Mouse (Mus musculus) stomach, postnatal 0 days (tissue): ENCODE results near the gene Dnajc4. TPM values are rescaled to one million over a fixed set of nuclear protein-coding genes. Genes with fewer than 3 reads are reported as not detected.

ENCODE experiments used
- ATAC-seq: fragments of 200-750 bp; cut with Nextera tagmentation; 2 replicates; pipeline ENCODE4 v1.8.0; 2017; ENCODE audit not compliant: low FRiP score, low TSS enrichment
- DNase-seq: peaks from one replicate; pipeline ENCODE4 v3.0.0-alpha.2; 2016; ENCODE audit warnings: low spot score
- H3K27ac ChIP-seq: fragments of 300-500 bp; sonication (generic); replicated peaks from 2 replicates; pipeline ENCODE4 v1.5.1; 2014; ENCODE audit warnings: mild to moderate bottlenecking, control low read depth
- H3K27me3 ChIP-seq: fragments of 300-500 bp; sonication (generic); 2 replicates; pipeline ENCODE4 v1.6.1; 2014; ENCODE audit warnings: low read length; ENCODE audit not compliant: control insufficient read depth, insufficient read depth
- H3K36me3 ChIP-seq: fragments of 300-500 bp; sonication (generic); 2 replicates; pipeline ENCODE4 v1.6.1; 2014; ENCODE audit warnings: low read length, mixed read lengths; ENCODE audit not compliant: control insufficient read depth, insufficient read depth
- H3K4me1 ChIP-seq: fragments of 300-500 bp; sonication (generic); replicated peaks from 2 replicates; pipeline ENCODE4 v1.6.1; 2014; ENCODE audit warnings: antibody characterized with exemption; ENCODE audit not compliant: control insufficient read depth, insufficient read depth
- H3K4me2 ChIP-seq: fragments of 300-500 bp; sonication (generic); replicated peaks from 2 replicates; pipeline ENCODE4 v1.6.1; 2014; ENCODE audit warnings: low read depth, mild to moderate bottlenecking, control low read depth, moderate library complexity
- H3K4me3 ChIP-seq: fragments of 300-500 bp; sonication (generic); 2 replicates; pipeline ENCODE4 v1.5.1; 2014; ENCODE audit warnings: low read depth, low read length, control low read depth
- H3K9ac ChIP-seq: fragments of 300-500 bp; sonication (generic); 2 replicates; pipeline ENCODE4 v1.6.1; 2014; ENCODE audit warnings: mild to moderate bottlenecking, low read length, control low read depth, mixed read lengths
- H3K9me3 ChIP-seq: fragments of 300-500 bp; sonication (generic); 2 replicates; pipeline ENCODE4 v1.6.1; 2016; ENCODE audit warnings: low read length; ENCODE audit not compliant: control insufficient read depth
- CTCF ChIP-seq: IDR thresholded peaks from 2 replicates; pipeline ENCODE4 v1.5.1; 2016; ENCODE audit warnings: antibody characterized with exemption, low read depth, mild to moderate bottlenecking, moderate library complexity
- EP300 ChIP-seq: optimal IDR thresholded peaks from 2 replicates; pipeline ENCODE3; 2016; ENCODE audit warnings: antibody characterized with exemption
- WGBS: fragments of 180-500 bp; shearing (Covaris S2); extraction: QIAGEN DNeasy Blood & Tissue Kit; methylation state at CpG from one replicate; pipeline ENCODE4 v1.1.7; 2014; 5-methylcytosine and 5-hydroxymethylcytosine counted together
- polyA plus RNA-seq: library from polyadenylated mRNA; unstranded; fragments of >200 nt; fragmentation: Nextera tagmentation; extraction: Ambion mirVana; gene quantifications from 2 replicates; pipeline ENCODE4 v1.2.1, GENCODE M21; 2015

Dnajc4 gene
- 33.0 and 37.2 TPM in 2 replicates for polyA plus RNA-seq

GRCm38 (mm10) chr19:6992011-6992858, at the start of gene Dnajc4:
TSS of gene Dnajc4 (minus strand) at chr19:6992572.
- H3K9ac ChIP-seq = peak within 1 kb of the TSS; percentile 67
- 2% methylated on average over 37 of the region's 37 CpGs for WGBS
- H3K4me3 ChIP-seq = peak within 1 kb of the TSS; percentile 49
- peak within 1 kb of the TSS; percentile 61 for H3K27ac ChIP-seq
- no peaks in the 10 kb centered on the region for H3K27me3 ChIP-seq
- no peaks in the 10 kb centered on the region for H3K9me3 ChIP-seq
- peak; percentile 98 for DNase-seq
- H3K4me1 ChIP-seq = peaks cover 14% of the 10 kb centered on the region
- ATAC-seq = peak; percentile 95
- H3K36me3 ChIP-seq = no peaks in the 10 kb centered on the region
- TF ChIP-seq EP300 (no peak), CTCF (peak; percentile 33; the same call in 1 of the 2 replicates)
- peak within 1 kb of the TSS; percentile 89 for H3K4me2 ChIP-seq

- Histone ChIP-seq H3K36me3 (no peaks in the 10 kb centered on the region), H3K27me3 (no peaks in the 10 kb centered on the region), H3K9ac (no peak overlapping the region), H3K9me3 (no peaks in the 10 kb centered on the region), H3K27ac (peak overlapping the region; percentile 96), H3K4me3 (no peak overlapping the region), H3K4me1 (peaks cover 7% of the 10 kb centered on the region), H3K4me2 (no peak overlapping the region)
- WGBS = 79% methylated on average over 2 of the region's 2 CpGs
- TF ChIP-seq EP300 (no peak), CTCF (no peak)
- DNase-seq = no peak
- ATAC-seq = no peak
Measured at GRCm38 (mm10) chr19:7041171-7041570, 48.8 kb upstream of the Dnajc4 start.

- DNase-seq (no peak), ATAC-seq (no peak)
- Histone ChIP-seq H3K9me3 (no peaks in the 10 kb centered on the region), H3K4me2 (peak overlapping the region; percentile 72), H3K4me1 (peaks cover 7% of the 10 kb centered on the region), H3K27ac (peak overlapping the region; percentile 96), H3K9ac (peak overlapping the region; percentile 76), H3K27me3 (no peaks in the 10 kb centered on the region), H3K4me3 (peak overlapping the region; percentile 50), H3K36me3 (no peaks in the 10 kb centered on the region)
- TF ChIP-seq EP300 (no peak), CTCF (no peak)
- WGBS = 20% methylated on average over 13 of the region's 13 CpGs
Measured at GRCm38 (mm10) chr19:7040637-7041130, 48.3 kb upstream of the Dnajc4 start.

- TF ChIP-seq EP300 (peak; percentile 94), CTCF (peak; percentile 73)
- peak within 1 kb of the TSS; percentile 91 for H3K9ac ChIP-seq
- H3K9me3 ChIP-seq = no peaks in the 10 kb centered on the region
- peak within 1 kb of the TSS; percentile 74 for H3K4me2 ChIP-seq
- H3K27ac ChIP-seq = peak within 1 kb of the TSS; percentile 96
- H3K27me3 ChIP-seq = no peaks in the 10 kb centered on the region
- WGBS = under 1% methylated on average over 49 of the region's 49 CpGs
- DNase-seq (peak; percentile 98), ATAC-seq (peak; percentile 99)
- H3K4me1 ChIP-seq = peaks cover 7% of the 10 kb centered on the region
- H3K36me3 ChIP-seq = no peaks in the 10 kb centered on the region
- H3K4me3 ChIP-seq = peak within 1 kb of the TSS; percentile 89
Measured at GRCm38 (mm10) chr19:7039841-7040636, 47.7 kb upstream of the Dnajc4 start, which contains the start of gene Stip1. TSS of gene Stip1 (minus strand) at chr19:7039967.

GRCm38 (mm10) chr19:7039088-7039720, 46.8 kb upstream of the Dnajc4 start:
- no peak for TF ChIP-seq EP300
- TF ChIP-seq CTCF = no peak
- Histone ChIP-seq H3K4me2 (peak overlapping the region; percentile 74), H3K36me3 (peaks cover 2% of the 10 kb centered on the region; the same call in 1 of the 2 replicates), H3K9me3 (no peaks in the 10 kb centered on the region), H3K27me3 (no peaks in the 10 kb centered on the region), H3K4me1 (peaks cover 7% of the 10 kb centered on the region), H3K4me3 (peak overlapping the region; percentile 89), H3K27ac (peak overlapping the region; percentile 92), H3K9ac (peak overlapping the region; percentile 91)
- 2% methylated on average over 34 of the region's 35 CpGs for WGBS
- peak; percentile 2 for ATAC-seq
- DNase-seq = peak; percentile 70
